Mouse (Mus musculus) midbrain, postnatal 0 days (tissue): ENCODE measurements around the gene Batf. TPM values are rescaled to one million over a fixed set of nuclear protein-coding genes. Genes with fewer than 3 reads are reported as not detected.
A peak's percentile ranks its signal among the peaks of the same experiment; 100 is the strongest.

ENCODE experiments used
- ATAC-seq: fragments of 200-750 bp; cut with Nextera tagmentation; 2 replicates; pipeline ENCODE4 v1.8.0; 2017; ENCODE audit warnings: moderate number of reproducible peaks, mild to moderate bottlenecking, moderate TSS enrichment, moderate library complexity; ENCODE audit not compliant: low FRiP score
- DNase-seq: peaks from one replicate; pipeline ENCODE4 v3.0.0-alpha.2; 2015; ENCODE audit warnings: low spot score
- H3K27ac ChIP-seq: fragments of 300-500 bp; sonication (generic); 2 replicates; pipeline ENCODE4 v1.5.1; 2014; ENCODE audit warnings: low read depth, mild to moderate bottlenecking, low read length, mixed read lengths
- H3K27me3 ChIP-seq: fragments of 300-500 bp; sonication (generic); 2 replicates; pipeline ENCODE4 v1.6.1; 2014; ENCODE audit warnings: low read length, control low read depth, mixed read lengths; ENCODE audit not compliant: insufficient read depth
- H3K36me3 ChIP-seq: fragments of 300-500 bp; sonication (generic); 2 replicates; pipeline ENCODE4 v1.6.1; 2014; ENCODE audit warnings: low read length, control low read depth, mixed read lengths; ENCODE audit not compliant: insufficient read depth
- H3K4me1 ChIP-seq: fragments of 300-500 bp; sonication (generic); 2 replicates; pipeline ENCODE4 v1.6.1; 2014; ENCODE audit warnings: mild to moderate bottlenecking, control low read depth, antibody characterized with exemption, low read length, mixed read lengths; ENCODE audit not compliant: insufficient read depth
- H3K4me2 ChIP-seq: fragments of 300-500 bp; sonication (generic); 2 replicates; pipeline ENCODE4 v1.6.1; 2014; ENCODE audit warnings: low read depth, mild to moderate bottlenecking, low read length, mixed read lengths; ENCODE audit not compliant: poor library complexity, severe bottlenecking
- H3K4me3 ChIP-seq: fragments of 300-500 bp; sonication (generic); 2 replicates; pipeline ENCODE4 v1.5.1; 2014; ENCODE audit warnings: low read depth, mild to moderate bottlenecking, low read length, moderate library complexity
- H3K9ac ChIP-seq: fragments of 300-500 bp; sonication (generic); replicated peaks from 2 replicates; pipeline ENCODE4 v1.6.1; 2014; ENCODE audit warnings: mild to moderate bottlenecking, low read length, moderate library complexity, mixed read lengths; ENCODE audit not compliant: poor library complexity, severe bottlenecking
- H3K9me3 ChIP-seq: fragments of 300-500 bp; sonication (generic); 2 replicates; pipeline ENCODE4 v1.6.1; 2016; ENCODE audit warnings: low read length, control low read depth
- CTCF ChIP-seq: IDR thresholded peaks from 2 replicates; pipeline ENCODE4 v1.5.1; 2016; ENCODE audit warnings: antibody characterized with exemption, mild to moderate bottlenecking
- WGBS: fragments of 180-500 bp; shearing (Covaris S2); extraction: QIAGEN DNeasy Blood & Tissue Kit; methylation state at CpG from one replicate; pipeline ENCODE4 v1.1.7; 2014; 5-methylcytosine and 5-hydroxymethylcytosine counted together
- polyA plus RNA-seq: library from polyadenylated mRNA; unstranded; fragments of >200 nt; fragmentation: Nextera tagmentation; extraction: Ambion mirVana; gene quantifications from 2 replicates; pipeline ENCODE4 v1.2.1, GENCODE M21; 2015
- total RNA-seq: library from RNA; depleted of rRNA; stranded (reverse); fragments of >200 nt; gene quantifications from 2 replicates; pipeline ENCODE4 v1.2.3, GENCODE M21; 2014

The Batf gene
- total and polyA plus RNA-seq, 2 experiments from 2014 or later, result 1.3 to 3.1 TPM

DNA sequence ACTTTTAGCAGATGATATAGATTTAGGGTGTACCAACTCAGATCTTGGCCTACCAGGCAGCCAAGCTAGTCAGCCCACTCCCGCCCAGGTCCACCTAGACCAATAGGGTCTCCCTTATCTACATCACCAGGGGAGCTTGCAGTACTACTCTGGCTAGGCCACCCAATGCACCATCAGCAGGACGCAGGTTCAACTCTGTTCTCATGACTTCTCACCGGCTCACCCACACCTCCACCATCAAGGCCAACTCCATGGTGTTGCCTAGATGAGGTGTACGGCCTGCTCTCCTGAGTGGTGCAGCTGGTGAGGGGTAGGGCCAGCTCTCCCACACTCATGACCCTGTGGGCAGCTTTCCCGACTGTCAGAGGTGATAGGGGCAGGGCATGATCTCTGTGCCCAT is 27.7 kb downstream of the Batf start:
- Histone ChIP-seq H3K9ac (no peak overlapping the region), H3K27me3 (no peaks in the 10 kb centered on the region), H3K4me2 (no peak overlapping the region), H3K9me3 (no peaks in the 10 kb centered on the region), H3K4me3 (no peak overlapping the region), H3K4me1 (no peaks in the 10 kb centered on the region), H3K27ac (no peak overlapping the region), H3K36me3 (no peaks in the 10 kb centered on the region)
- DNase-seq, result no peak
- no peak for TF ChIP-seq CTCF
- WGBS, result 95% methylated on average over 5 of the region's 5 CpGs
- no peak for ATAC-seq

DNA sequence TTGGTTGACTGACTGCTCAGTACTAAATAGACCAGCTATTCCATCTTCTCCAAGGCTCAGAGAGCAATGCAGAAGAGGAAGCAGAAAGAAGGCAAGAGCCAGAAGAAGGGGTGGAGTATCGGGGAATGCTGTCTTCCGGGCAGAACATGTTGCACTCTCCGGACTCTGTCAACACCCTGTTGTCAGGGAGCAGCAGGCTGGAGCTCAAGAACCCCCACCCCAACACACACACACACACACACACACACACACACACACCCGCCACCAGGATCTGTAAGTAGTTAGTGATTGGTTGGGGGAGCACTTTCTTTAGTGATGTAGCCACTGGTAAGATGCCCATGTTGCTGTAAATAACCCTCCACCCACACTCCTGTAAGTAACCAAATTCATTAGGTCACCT is 38.8 kb downstream of the Batf start:
- Histone ChIP-seq H3K9ac (no peak overlapping the region), H3K27me3 (no peaks in the 10 kb centered on the region), H3K36me3 (no peaks in the 10 kb centered on the region), H3K27ac (no peak overlapping the region), H3K9me3 (no peaks in the 10 kb centered on the region), H3K4me1 (no peaks in the 10 kb centered on the region), H3K4me3 (no peak overlapping the region), H3K4me2 (no peak overlapping the region)
- DNase-seq, result no peak
- TF ChIP-seq CTCF, result no peak
- 85% methylated on average over 4 of the region's 4 CpGs for WGBS
- ATAC-seq, result no peak

DNA sequence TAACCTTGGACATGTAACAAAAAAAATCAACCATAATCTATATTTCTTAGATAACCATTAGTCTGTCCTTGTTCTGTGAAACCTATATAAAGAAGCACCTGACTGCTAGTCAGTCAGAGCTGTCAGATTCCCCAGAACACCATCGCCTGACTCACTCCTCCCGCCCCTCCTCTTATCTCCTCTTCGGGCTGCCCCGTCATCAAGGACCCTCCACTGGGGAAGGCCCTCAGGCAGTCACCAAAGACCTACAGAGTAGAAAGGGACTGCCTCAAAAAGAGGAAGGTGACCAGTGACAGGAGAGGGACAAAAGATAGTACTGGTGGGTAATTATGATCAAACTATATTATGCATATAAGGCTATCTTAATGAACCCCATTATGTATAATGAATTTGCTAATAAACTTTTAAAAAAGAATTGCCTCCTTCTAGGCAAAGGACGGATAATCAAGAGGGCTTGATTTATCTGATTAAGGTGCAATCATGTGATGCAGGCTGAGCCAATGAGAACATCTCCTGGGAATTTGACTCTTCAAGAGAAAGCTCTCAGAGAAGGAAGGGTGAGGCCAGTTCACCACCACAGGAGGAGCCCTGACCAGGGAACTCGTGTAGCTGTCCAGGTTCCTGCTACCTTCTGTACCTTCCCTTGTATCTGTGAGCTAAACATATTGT is 40.4 kb downstream of the Batf start:
- H3K4me3 ChIP-seq, result no peak overlapping the region
- no peaks in the 10 kb centered on the region for H3K9me3 ChIP-seq
- TF ChIP-seq CTCF, result no peak
- 70% methylated on average over 6 of the region's 6 CpGs for WGBS
- ATAC-seq, result no peak
- no peaks in the 10 kb centered on the region for H3K36me3 ChIP-seq
- H3K4me2 ChIP-seq, result no peak overlapping the region
- no peak for DNase-seq
- H3K9ac ChIP-seq, result no peak overlapping the region
- H3K27ac ChIP-seq, result no peak overlapping the region
- H3K27me3 ChIP-seq, result no peaks in the 10 kb centered on the region
- H3K4me1 ChIP-seq, result no peaks in the 10 kb centered on the region

DNA sequence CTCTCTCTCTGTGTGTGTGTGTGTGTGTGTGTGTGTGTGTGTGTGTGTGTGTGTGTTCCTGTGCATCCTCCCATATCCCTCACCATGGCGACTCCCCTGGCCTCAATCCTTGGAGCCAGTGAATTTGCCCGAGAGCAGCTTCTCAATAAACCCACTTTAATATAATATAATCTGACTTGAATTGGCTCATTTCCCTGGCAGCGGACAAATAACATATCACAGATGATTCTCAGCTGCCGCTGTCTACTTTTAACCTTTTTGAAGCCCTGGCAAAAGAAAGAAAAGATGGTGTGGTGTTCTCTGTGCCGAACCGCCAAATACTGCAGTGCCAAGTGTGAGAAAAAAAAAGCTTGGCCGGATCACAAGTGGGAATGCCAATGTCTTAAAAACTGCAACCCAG is 41.7 kb downstream of the Batf start:
- no peak for ATAC-seq
- WGBS, result 65% methylated on average over 7 of the region's 7 CpGs
- H3K36me3 ChIP-seq, result no peaks in the 10 kb centered on the region
- no peak for TF ChIP-seq CTCF
- H3K9me3 ChIP-seq, result no peaks in the 10 kb centered on the region
- no peak overlapping the region for H3K27ac ChIP-seq
- H3K4me1 ChIP-seq, result no peaks in the 10 kb centered on the region
- no peak overlapping the region for H3K4me3 ChIP-seq
- H3K9ac ChIP-seq, result no peak overlapping the region
- DNase-seq, result peak; percentile 48
- H3K4me2 ChIP-seq, result no peak overlapping the region
- H3K27me3 ChIP-seq, result no peaks in the 10 kb centered on the region

DNA sequence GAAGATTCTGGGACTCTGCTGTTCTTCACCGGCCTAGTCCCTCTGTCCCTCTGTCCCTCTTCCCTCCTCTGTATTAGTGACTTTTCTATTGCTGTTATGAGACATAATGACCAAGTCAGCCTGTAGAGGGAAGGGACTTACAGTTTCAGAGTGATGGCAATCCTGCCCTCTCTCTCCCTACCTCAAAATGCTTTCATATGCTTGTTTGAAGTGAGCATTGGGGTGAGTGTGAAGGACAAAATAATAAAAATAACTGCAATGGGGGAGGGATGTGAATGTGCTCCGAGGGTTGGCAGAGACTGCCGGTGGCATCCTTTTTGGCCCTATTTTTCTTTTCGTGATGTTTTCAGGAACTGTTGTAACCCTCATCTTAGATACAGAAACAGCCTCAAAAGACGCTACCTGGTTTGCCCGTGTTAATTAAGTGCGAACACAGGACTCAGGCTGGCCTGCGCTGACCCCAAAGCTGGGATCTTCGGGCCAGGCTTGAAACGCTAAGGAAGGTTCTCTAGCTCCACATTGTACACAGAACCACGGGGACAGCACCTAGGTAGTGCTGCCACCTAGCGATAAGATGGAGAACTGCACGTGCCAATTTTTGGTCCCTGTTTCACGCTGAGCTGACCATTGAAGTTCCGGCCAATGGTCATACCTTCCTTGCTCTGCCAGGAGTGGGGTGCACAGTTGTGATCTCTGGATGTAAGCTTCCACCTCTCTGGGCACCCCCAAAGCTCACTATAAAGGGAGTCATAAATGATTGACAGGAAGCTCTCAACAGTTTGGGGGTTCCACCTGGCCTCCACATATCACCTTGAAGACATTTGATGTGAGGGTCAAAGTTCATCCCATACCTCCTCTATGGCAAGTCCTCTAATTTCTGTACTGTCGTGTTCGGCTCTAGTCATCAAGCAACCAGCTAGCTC is 42.8 kb downstream of the Batf start:
- Histone ChIP-seq H3K27ac (no peak overlapping the region), H3K4me2 (no peak overlapping the region), H3K9me3 (no peaks in the 10 kb centered on the region), H3K36me3 (no peaks in the 10 kb centered on the region), H3K4me1 (no peaks in the 10 kb centered on the region), H3K9ac (no peak overlapping the region), H3K4me3 (no peak overlapping the region), H3K27me3 (no peaks in the 10 kb centered on the region)
- WGBS, result 35% methylated on average over 17 of the region's 17 CpGs
- ATAC-seq (no peak), DNase-seq (peak; percentile 53)
- TF ChIP-seq CTCF, result peak; percentile 92

DNA sequence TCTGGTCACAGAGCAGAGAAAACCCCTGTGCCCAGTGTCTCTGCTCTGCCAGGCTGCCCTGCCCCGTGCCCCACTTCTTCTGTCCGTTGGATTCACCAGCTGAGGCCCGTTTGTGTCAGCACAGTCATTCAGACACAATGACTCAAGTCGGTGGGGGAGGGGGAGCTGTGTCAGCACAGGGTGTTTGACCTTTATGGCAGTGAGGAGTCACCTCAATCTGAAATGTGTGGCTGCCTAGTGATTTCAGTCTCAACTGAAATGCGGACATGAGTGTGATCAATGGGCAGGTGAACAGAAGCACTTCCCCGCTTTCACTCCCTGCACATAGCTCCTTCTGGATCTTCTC is 43.4 kb downstream of the Batf start:
- no peak for ATAC-seq
- WGBS, result 77% methylated on average over 6 of the region's 6 CpGs
- no peak for TF ChIP-seq CTCF
- Histone ChIP-seq H3K27ac (no peak overlapping the region), H3K9me3 (no peaks in the 10 kb centered on the region), H3K36me3 (no peaks in the 10 kb centered on the region), H3K27me3 (no peaks in the 10 kb centered on the region), H3K4me2 (no peak overlapping the region), H3K4me1 (no peaks in the 10 kb centered on the region), H3K9ac (no peak overlapping the region), H3K4me3 (no peak overlapping the region)
- no peak for DNase-seq
